Mouse (Mus musculus): Measurements from ENCODE around the gene Snx8.

The Snx8 gene

DNA sequence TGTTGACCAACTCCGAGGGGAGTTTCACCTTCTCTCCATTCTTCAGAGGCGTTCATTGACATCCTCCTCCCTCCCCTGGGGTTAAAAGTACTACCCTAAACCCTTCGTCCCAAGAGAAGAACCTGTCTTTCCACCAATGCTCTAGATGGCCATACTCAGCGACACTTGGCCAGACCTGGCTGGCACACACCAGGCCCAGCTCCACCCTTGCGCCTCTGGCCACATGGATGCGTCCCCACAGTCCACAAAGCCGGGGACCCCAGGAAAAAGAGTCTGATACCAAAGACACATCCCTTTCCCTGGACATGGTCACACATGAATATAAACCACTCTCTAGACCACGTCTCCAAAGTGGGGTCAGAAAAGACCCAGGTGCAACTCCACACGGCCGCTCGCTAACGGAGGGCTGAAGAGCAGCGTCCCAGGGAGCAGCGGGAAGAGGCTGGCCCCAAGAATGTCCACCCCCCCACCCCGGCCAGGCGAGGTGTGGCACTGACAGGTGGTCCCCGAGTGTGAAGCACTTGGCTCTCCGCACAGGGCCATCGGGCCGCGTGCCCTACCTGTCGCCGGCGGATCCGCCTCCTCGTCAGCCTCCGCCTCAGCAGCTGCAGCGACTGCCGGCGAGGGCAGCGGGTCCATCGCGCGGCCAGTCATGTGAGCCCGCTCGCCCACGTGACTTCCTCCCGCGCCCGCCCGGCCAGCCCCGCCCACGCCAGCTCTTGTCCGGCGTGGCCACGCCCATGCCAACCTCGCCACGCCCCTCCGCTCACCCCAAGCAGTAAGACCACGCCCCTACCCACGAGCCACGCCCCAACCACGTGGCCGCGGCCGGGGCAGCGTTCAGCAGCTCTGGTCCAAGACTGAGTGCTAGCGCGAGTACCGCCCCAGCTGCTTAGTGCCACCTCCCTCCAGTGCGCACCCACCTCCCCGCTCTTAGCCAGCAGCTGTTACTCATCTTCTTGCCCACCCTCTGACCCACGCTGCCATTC, at the start of gene Snx8:
Snx8 (minus strand) TSS at position 675 of the 989 bp plus-strand sequence.
- peak; percentile 94 for DNase-seq (ENCODE audit: low spot score)

DNA sequence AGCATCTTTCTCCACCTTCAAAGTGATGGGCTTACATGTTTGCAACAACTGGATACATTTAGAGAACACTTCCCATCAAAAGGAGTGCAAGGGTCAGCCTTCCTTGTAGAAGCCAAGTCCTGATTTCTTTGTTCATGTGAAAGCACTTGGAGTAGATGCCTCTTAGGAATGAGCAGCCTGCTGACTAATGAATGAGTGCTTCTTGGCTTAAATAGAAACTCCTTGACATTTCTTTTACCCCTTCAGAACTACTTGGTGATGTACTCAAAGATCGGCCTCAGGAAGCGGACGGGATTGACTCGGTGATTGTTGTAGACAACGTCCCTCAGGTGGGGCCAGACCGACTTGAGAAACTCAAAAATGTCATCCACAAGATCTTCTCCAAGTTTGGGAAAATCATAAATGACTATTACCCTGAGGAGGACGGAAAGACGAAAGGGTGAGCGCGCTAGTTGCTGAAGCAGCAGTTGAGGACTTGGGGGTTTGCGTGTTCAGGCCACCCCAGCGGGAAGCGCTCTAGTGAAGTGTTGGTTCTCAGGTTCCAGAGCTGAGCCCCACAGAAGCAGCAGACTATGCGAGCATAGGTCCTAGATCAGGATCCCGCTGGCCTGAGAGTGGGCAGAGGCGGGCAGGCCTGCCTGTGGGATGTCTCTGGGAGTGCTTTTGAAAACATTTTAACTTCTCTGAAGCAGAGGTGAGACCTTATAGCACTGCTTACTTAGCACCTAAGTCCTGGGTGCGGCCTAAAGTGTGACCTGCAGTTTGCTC, 36.1 kb upstream of the Snx8 start:
- DNase-seq (ENCODE audit: low spot score): no peak

DNA sequence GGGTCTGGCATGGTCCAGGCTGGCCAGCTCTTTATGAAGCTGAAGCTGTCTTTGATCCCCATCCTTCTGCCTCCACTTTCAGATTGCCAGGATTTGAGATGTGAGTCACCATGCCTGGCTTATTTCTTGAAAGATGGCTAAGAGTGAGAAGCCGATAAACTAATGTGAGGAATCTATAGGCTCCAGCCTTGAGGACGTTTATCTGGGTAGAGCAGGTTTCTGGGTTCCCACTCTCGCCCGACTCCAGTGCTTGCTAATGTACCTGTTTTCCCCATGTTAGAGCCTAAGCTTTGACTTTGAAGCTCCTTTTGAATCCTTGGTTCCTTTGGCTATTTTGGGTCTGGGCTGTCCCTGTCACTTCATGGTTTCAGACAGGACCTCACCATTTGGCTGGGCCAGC, 31.6 kb upstream of the Snx8 start:
- no peak for DNase-seq (ENCODE audit: low spot score)

DNA sequence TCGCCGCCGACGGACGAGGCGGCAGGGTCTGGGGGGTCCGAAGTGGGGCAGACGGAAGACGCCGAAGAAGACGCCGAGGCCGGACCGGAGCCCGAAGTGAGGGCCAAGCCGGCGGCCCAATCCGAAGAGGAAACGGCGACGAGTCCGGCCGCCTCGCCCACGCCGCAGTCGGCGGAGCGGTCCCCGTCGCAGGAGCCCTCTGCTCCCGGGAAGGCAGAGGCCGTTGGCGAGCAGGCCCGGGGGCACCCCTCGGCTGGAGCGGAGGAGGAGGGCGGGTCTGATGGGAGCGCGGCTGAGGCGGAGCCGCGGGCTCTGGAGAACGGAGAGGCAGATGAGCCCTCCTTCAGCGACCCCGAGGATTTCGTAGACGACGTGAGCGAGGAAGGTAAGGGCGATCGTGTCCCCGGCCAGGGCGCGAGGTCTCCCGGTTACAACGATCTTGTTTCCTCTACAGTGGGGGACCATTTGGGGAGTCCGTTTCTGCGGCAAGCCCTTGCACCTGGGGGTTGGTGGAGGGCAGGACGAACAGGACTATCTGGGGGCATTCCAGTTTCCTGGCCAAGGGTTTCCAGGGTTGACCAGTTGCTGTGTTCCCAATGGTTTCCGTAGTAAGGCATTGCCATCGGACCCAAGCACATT, 30.5 kb upstream of the Snx8 start:
- no peak for DNase-seq (ENCODE audit: low spot score)

DNA sequence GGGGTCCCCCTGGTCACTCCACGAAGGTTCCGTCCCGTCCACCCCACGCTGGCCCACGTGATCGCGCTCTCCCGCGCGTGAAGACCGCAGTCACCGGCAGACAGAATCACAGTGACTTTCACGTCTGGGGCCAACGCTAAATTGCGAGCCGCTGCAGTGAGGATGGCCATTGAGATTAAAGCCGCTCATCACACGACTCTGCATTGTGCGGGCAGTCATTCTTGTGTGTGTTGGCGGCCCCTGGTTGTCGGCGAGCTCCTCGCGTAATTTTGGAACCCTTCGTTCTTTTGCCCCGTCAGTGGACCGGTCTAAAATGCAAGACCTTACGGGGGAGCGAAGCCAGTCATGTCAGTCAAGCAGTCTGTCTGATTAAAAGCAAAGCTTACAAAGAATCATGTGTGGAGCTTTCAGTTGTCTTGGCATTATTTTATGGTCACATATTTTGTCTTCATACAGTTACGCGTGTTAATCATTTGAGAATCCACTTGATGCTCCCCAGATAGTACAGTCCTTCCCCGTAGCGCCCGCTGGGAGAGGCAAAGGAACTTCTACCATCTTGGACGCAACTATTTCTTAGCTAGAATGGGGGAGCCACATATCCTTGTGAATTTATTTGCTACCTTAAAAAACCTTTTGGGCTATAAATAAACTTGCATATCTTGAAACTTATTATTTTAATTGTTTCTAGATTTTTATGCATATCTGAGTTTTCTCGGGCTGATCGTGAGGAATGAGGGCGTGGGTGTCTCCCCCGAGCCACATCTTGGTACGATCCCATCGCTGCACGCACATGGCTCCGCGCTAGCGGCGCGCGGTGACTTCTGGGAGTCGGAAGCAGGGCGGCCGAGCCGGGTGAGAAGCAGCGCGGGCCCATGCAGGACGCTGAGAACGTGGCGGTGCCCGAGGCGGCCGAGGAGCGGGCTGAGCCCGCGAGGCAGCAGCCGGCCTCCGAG, 29.7 kb upstream of the Snx8 start, which contains the start of gene Eif3b:
Eif3b (plus strand) TSS at position 840 of the 953 bp plus-strand sequence.
- peak; percentile 90 for DNase-seq (ENCODE audit: low spot score)

DNA sequence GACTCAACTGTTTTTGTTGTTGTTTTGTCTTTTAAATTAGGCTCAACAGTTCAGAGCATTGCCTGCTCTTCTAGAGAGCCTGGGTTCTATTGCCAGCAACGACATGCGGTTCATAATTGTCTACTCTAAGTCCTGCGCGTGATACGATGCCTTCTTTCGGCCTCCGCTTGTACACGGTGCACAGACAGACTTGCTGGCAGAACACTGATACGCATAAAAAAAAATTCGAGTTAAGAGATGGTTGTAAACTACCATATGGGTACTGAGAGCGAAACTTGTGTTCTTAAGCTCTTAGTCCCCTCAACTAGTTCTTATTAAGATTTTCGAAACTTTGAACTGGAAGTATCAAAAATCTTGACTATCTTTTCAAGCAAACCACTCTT, 29.0 kb upstream of the Snx8 start:
- peak; percentile 13 for DNase-seq (ENCODE audit: low spot score)

DNA sequence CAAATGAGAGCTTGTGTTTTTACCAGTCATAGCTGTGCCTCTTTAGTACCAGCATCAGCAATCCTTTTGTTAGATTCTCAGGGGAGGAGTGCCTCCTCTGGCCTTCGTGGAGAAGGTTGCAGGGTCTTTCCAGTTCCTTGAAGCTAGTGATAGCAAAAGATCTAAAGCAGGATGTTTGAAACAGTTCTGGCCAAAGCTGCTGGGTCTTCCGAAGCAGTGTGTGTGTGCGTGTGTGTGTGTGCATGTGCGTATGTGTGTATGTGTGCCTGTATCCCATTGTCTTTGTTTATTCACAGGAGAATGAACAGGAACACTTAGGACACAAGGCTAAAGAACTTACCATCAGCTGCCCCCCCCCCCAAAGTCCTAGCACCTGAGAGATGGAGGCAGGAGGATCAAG, 25.6 kb upstream of the Snx8 start:
- no peak for DNase-seq (ENCODE audit: low spot score)

DNA sequence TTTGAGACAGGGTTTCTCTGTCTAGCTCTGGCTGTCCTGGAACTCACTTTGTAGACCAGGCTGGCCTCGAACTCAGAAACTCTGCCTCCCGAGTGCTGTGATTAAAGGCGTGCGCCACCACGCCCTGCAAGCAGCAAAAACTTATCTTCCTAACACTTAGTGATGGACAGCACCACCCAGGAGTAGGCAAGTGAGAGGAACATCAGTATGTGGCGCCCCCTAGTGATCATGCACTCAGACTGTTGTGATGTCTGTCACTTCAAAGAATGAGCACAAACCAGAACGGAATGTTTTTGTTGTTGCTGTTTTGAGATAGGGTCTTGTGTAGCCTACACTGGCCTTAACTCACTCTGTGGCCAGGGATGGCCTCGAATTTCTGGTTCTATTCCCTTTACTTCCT, 22.3 kb upstream of the Snx8 start:
- peak; percentile 69 for DNase-seq (ENCODE audit: low spot score)

DNA sequence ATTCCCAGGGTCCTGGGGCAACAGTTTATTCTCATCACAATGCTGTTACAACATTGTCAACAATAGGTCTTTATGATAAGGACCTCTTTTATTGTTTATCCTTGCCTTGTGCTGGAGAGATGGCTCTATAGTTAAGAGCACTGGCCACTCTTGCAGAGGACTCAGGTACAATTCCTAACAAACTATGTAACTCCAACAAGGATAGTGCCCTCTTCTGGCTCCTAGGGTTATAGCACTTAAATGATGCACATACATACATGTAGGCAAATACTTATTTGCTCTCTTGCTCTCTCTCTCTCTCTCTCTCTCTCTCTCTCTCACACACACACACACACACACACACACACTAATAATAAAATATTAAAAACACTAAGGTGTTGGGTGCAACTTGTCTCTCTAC, 19.7 kb upstream of the Snx8 start:
- DNase-seq (ENCODE audit: low spot score): no peak

DNA sequence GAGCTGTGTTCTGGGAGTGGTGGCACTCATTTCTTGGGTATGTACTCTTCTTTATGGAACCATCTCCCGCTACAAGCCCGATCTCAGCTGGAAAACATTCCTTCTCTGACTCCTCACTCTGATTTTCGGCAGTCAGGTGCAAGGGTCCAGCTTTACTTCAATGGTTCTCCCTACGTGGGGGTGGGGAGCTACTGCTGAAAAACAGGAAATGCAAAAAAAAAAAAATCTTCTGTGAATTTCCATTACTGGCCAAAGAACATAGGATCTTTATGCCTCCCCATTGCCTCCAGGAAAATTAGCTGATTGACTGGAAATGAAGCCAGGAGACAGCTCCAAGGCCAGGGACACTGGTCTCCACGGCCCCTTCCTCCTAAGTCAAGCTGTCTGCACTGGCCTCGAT, 17.6 kb upstream of the Snx8 start:
- no peak for DNase-seq (ENCODE audit: low spot score)

DNA sequence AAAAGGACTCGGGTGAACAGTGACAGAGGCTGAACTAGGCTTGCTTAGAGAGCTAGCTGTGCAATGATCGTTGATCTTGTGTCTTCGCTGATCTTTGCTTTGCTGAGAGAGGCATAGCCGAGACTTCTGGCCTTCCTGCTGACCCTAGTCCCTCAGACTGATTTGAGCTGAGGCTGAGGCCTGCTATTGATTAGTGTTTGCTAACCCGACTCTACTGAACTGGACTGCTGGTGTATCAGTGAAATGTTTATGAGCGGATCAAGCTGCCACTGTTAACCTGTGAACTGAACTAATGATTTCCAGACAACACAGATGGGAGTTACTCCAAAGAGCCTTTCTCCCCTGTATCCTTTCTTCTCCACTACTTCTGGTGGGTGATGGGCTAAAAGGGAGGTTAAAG, 16.1 kb upstream of the Snx8 start:
- DNase-seq (ENCODE audit: low spot score): no peak

DNA sequence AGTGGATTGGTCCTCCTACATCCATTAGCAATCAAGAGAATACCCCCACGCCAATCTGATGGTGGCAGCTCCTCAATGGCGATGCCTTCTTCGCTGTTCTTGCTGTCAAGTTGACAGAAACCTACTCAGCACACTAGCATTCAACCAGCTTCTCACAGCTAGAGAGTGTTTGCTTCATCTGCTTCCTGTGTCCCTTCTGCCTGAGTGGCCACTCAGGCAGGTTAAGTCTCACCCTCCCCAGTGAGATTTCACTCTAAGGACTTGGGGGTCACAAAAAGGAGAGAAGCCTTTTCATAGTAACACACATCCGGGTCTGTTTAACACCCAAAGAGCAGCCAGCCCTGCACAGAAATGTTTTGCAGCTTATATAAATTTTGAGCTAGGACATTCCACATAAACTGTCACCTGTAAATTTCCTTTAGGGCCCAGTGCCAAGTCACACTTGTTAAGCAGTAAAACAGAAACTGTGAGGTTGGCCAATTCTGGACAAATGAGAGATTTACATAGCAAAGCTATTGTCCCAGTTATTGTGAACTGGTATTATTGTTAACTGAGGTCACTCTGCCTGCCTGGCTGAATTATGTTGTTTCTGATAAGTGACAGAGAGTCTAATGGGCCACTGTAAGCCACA, 13.7 kb upstream of the Snx8 start:
- no peak for DNase-seq (ENCODE audit: low spot score)

DNA sequence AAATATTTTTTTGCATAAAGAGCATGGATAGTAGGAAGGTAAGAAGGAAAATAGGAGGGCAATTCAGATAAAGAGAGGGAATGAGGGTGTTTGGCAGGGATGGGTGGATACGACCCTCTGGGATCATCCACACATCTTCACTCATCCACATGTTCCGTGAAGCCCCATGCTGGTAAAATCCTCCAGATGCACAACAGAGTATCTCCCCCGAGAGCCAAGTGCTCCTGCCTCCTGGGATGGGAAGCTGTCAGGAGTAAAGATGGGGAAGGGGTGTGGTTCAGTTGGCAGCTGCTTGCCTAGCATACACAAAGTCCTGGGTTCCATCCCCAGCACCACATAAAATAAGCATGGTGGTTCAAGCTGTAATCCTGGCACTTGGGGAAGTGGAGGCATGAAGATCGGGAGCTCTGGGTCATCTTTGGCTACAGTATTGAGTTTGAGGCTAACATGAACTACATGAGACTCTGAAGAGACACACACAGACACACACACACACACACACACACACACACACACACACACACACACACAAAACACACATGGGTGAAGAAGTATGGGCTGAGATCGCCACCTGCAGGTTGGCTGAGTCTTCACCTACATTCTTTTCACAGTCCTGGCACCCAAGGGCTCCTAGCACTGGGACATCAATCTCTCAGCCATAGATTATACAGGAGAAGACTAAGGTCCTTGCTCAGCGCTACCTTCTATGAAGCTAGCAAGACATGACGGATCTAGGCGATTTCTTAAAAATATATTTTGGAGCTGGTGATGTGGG, 7.3 kb upstream of the Snx8 start:
- no peak for DNase-seq (ENCODE audit: low spot score)

DNA sequence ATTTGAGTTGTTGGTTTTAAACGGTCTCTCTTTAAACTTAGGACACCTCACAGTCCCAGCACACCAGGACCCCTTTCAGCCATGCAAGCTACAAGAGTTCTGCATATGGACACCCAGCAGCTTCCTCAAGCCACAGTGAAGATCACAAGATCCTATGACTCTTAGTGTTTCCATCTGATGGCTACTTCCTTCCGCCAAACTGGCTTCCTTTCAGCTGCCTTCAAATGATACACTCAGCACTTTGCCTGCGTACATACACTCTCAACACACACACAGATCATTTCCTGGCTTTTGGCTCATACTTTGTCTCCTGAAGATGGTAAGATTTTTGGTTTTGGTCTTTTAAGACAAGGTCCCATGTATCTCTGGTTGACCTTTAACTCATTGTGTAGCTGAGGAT, 3.6 kb upstream of the Snx8 start:
- DNase-seq (ENCODE audit: low spot score): no peak

DNA sequence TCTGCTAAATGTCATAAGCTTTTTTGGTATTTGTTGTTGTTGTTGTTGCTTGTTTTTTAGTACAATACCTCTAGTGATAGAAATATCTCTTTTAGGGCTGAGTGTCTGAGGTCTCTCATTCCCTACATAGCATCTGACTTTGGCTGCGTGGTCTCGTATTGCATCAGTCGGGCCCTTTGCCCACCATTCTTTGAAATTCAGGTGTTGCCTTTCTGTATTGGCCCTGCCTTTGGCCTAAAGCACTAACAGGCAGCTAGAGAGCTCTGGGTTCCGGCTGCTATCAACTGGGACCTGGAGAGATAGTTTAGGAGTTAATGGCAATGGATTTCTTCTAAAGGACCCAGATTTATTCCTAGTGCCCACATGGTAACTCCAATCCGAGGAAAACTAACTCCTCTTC, 2.9 kb upstream of the Snx8 start:
- no peak for DNase-seq (ENCODE audit: low spot score)

DNA sequence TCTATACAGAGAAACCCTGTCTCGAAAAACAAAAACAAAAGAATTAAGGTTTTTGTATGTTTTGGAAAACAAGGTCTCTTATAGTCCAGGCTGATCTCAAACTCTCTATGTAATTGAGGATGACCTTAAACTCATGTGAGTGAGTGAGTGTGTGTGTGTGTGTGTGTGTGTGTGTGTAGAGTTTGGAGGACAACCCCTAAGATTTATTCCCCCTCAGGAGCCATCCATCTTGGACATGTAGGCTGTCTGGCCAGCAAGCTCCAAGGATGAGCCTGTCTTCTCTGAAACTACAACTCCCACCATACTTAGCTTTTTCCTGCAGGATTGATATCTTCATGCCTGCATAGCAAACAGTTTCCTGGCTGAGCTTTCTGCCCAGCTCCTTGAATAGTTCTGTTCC, 2.4 kb upstream of the Snx8 start:
- DNase-seq (ENCODE audit: low spot score): no peak

DNA sequence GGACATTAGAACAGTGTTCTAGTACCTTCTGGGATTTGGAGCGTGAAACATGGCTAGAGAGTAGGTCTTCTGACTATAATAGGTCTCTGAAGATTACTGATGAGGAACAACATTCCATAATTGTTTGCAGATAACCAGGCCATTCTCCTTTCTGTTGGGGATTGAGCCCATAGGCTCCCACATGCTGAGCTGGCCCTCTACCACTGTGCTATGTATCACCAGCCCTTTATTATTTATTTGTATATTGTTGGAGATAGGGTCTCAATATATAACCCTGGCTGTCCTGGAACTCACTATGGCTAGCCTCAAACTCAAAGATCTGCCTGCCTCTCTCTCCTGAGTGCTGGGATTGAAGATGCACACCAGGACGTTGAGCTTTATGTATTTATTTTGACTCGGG, 585 bp upstream of the Snx8 start:
- no peak for DNase-seq (ENCODE audit: low spot score)

DNA sequence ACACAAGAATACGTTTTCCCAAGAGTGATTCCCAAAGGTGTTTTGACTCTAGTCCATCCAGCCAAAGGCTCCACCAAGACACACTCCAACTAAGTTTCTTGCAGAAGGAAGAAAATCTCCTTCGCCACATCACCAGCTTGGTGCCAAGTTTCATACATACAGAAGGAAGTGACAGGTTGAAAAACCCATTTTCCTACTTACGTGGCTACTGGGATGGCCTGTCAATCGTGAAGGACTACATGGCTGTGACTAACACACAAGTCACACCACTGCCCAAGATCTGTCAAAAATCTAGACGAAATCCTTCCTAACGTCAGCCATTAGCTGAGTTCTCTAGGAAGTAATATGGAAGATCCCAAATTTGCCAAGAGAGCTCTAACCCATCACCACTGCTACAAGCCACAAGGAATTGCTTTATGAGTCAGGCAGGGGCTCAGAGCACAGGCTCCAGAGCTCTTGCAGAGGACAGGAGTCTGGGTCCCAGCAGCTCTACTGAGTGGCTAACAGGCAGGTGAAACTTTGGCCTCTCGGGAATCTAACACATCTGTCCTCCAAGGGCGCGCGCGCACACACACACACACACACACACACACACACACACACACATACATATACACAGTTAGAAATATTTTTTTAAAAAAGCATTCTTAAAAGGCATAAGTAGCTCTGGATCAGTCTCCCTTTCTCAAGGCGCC, 1.1 kb downstream of the Snx8 start:
- no peak for DNase-seq (ENCODE audit: low spot score)

DNA sequence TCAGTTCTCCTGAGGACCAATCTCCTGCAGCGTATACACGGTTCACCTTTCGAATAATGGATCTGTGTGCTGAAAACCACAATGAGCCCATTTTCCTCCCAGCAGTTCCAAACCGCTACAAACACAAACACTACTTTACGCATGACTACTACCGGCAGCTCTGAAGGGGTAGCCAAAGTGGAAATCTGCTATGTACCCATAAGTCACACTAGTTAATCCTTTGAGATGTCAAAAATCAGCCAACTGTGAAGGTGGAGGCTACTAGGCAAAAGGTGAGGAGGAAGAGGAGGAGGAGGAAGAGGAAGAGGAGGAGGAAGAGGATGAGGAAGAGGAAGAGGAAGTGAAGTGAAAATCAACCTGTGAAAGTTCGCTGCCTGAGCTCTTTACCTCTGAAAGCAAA, 1.8 kb downstream of the Snx8 start:
- no peak for DNase-seq (ENCODE audit: low spot score)

DNA sequence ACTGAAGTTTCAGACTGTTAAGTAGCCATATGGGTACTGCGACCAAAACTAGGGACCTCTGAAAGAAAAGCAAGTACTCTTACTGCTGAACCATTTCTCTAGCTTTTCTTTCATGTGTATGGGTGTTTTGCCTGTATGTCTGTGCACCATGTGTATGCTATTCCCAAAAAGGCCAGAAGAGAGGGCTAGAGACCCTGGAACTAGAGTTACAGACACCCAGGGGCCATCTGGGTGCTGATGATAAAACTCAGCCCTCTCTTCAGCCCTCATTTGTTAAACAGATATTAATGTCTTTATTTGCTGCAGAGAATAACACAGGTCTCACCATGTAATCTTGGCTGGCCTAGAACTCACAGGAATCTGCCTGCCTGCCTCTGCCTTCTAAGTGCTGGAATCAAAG, 4.6 kb downstream of the Snx8 start:
- no peak for DNase-seq (ENCODE audit: low spot score)

Data from layer of hippocampus, adult 11-12 months (tissue).